In the genomic region with DNA sequence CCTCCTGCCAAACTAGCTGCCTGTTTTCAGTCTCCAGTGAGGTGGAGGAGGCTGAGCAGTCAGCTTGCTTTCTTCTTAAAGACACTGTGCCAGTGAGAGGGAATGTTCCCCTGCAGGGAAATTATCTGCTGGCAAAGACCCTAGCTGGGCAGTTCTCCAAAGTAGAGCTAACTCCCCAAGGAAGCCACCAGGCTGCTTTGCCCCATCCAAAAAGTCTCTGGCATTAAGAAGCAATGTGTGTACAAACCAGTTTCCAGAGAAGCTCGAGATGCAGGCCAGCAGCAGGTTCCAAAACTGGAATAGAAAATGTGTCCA, we compare ENCODE assay signal across 8 mouse cellular contexts.
DNase-seq lines count a peak whose midpoint lies in the region; ATAC-seq lines count a peak whose summit lies in the region.

No protein-coding gene starts in this region.

- no peak overlapping the region for H3K27ac ChIP-seq in heart, embryonic 10.5 days
- H3K27ac ChIP-seq in midbrain, embryonic 16.5 days (ENCODE audit: low read length), result no peak overlapping the region; the same call in 1 of the 2 replicates

- H3K4me2 ChIP-seq in midbrain, embryonic 16.5 days (ENCODE audit: low read length), result no peak overlapping the region

- no peak overlapping the region for H3K9ac ChIP-seq in midbrain, embryonic 16.5 days (ENCODE audit: low read depth, low read length)

- no peak overlapping the region for H3K4me3 ChIP-seq in heart, embryonic 10.5 days
- no peak overlapping the region for H3K4me3 ChIP-seq in midbrain, embryonic 16.5 days (ENCODE audit: low read depth, low read length)

- WGBS in heart, embryonic 10.5 days, result 63% methylated on average over 1 of the region's 1 CpGs
- WGBS in midbrain, embryonic 16.5 days, result 45% methylated on average over 1 of the region's 1 CpGs

- peak; percentile 94 for DNase-seq in heart, adult 11 months
- no peak for DNase-seq in heart, embryonic 10.5 days (ENCODE audit: low spot score)
- DNase-seq in cerebellum, adult 11 months, result peak; percentile 64
- peak; percentile 57 to 75 for DNase-seq in gastrocnemius, adult 8-10 months (ENCODE audit: low spot score in 2 of 2)
- peak; percentile 86 for DNase-seq in layer of hippocampus, adult 9-11 months
- no peak for DNase-seq in spleen, postnatal 36 days (ENCODE audit: low spot score in 2 of 2)
- DNase-seq in thymus, postnatal 10 days (ENCODE audit: low spot score in 2 of 2), result no peak

- peak; percentile 86 for ATAC-seq in midbrain, embryonic 16.5 days

- H3K4me1 ChIP-seq in heart, embryonic 10.5 days, result no peaks in the 10 kb centered on the region
- 0 out of 2 replicates have a peak, but pooled peaks cover 4% of the 10 kb centered on the region for H3K4me1 ChIP-seq in midbrain, embryonic 16.5 days (ENCODE audit: control insufficient read depth, insufficient read depth, low read length)

- no peaks in the 10 kb centered on the region for H3K27me3 ChIP-seq in heart, embryonic 10.5 days (ENCODE audit: insufficient read depth, poor library complexity, severe bottlenecking)
- H3K27me3 ChIP-seq in midbrain, embryonic 16.5 days (ENCODE audit: control insufficient read depth, insufficient read depth, low read depth, low read length), result no peaks in the 10 kb centered on the region

- no peaks in the 10 kb centered on the region for H3K36me3 ChIP-seq in heart, embryonic 10.5 days
- H3K36me3 ChIP-seq in midbrain, embryonic 16.5 days (ENCODE audit: control insufficient read depth, insufficient read depth, low read length), result no peaks in the 10 kb centered on the region

- H3K9me3 ChIP-seq in heart, embryonic 10.5 days, result no peaks in the 10 kb centered on the region
- no peaks in the 10 kb centered on the region for H3K9me3 ChIP-seq in midbrain, embryonic 16.5 days (replicated peaks; ENCODE audit: control insufficient read depth, low read length, poor library complexity, severe bottlenecking)

Comparison
In these comparisons a context has a peak if more than half of its experiments do, and no peak if none do; other contexts are left out.
1. DNase-seq: peak in heart, adult 11 months (single experiment), cerebellum, adult 11 months (single experiment), gastrocnemius, adult 8-10 months (2 of 2) and layer of hippocampus, adult 9-11 months (single experiment); none in heart, embryonic 10.5 days (single experiment), spleen, postnatal 36 days (0 of 2) and thymus, postnatal 10 days (0 of 2).